Mouse (Mus musculus) erythroblast, embryonic 14.5 days (primary cell): ENCODE results near the gene Aurka.

Source experiments
- GATA1 ChIP-seq: IDR thresholded peaks from 2 replicates; pipeline ENCODE4 v1.6.1; 2012; ENCODE audit warnings: low read length, inconsistent platforms, mixed read lengths
- TAL1 ChIP-seq: IDR thresholded peaks from 3 replicates; pipeline ENCODE4 v1.6.1; 2012; ENCODE audit warnings: low read length, inconsistent platforms, mixed read lengths

DNA sequence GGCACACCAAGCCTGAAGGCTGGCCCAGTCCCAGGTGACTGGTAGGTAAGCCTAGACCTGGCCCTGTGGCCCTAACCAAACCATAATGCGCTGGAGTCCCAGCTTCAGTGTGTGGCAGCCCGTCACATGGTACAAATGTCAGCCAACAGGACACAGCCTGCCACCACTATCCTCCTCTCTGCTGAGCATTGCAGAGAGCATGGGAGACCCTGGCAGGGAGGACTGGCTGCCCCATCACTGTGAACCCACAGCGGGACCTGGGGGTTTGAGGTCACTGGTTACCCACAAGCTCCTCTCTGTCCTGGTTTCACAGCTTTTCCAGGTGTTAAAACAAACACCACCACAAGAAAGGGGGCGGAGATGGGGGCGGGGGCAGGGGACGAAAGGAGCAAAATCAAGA lies 20.0 kb upstream of the Aurka start:
- TF ChIP-seq GATA1, result no peak
- TF ChIP-seq TAL1, result no peak
